Mouse (Mus musculus): ENCODE measurements around the gene Sorcs1. TPM values are rescaled to one million over a fixed set of nuclear protein-coding genes. Genes with fewer than 3 reads are reported as not detected.

Gene Sorcs1
- total and polyA plus RNA-seq, 2 experiments from 2014 or later: 0.51 to 1.1 TPM

DNA sequence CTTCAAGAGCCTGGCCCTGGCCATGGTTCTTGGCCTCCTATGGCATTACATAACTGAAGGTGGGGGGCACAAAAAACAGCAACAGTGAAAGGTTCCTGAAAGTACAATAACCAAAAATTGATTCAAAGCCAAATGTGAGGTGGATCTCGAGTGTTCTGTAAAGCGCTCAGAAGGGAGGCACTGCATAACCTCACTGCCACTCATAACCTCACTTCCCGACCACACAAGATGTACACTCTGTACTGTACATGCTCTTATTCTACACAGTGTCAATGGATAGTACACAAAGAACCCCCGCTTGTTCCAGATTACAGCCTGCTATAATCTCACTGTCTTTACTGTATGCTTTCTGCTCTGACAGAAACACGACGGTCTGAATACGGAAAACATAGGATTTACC lies 384.2 kb downstream of the Sorcs1 start:
- TF ChIP-seq EP300 (IDR thresholded peaks at IDR 0.05; ENCODE audit: low read depth) (no peak), CTCF (IDR thresholded peaks at IDR 0.05; ENCODE audit: low read depth) (no peak)

DNA sequence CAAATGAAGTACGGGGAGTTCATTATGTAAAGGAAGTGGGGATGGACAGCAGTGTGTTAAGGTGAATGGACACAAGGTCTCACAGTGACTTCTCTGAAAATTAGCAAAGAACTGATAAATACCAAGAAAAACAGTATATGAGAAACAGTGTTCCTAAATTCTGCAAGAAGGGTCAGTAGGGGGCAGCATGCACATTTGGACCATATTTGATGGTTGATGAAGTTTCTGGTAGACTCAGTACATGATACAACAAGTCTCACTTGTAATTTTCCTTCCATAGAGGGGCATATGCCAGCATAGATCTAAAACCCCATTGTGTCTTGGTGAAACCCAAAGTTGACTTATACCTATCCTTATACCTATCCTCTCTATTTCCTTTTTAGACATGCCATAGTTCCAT lies 414.0 kb downstream of the Sorcs1 start:
- no peaks in the 10 kb centered on the region for H3K36me3 ChIP-seq (replicated peaks; ENCODE audit: control insufficient read depth, insufficient read depth, low read length)
- WGBS: 69% methylated on average over 1 of the region's 1 CpGs
- no peak for DNase-seq (ENCODE audit: low spot score)

More for the DNA sequence above, 384.2 kb downstream of the Sorcs1 start:
- Histone ChIP-seq H3K9ac (replicated peaks; ENCODE audit: low read depth, low read length) (no peak overlapping the region), H3K27ac (ENCODE audit: low read depth) (no peak overlapping the region), H3K4me1 (ENCODE audit: control insufficient read depth, insufficient read depth) (no peaks in the 10 kb centered on the region), H3K4me3 (ENCODE audit: low read depth, low read length) (no peak overlapping the region), H3K27me3 (ENCODE audit: control insufficient read depth, insufficient read depth, low read length) (no peaks in the 10 kb centered on the region), H3K36me3 (replicated peaks; ENCODE audit: control insufficient read depth, insufficient read depth, low read length) (no peaks in the 10 kb centered on the region), H3K4me2 (ENCODE audit: low read depth, low read length) (no peak overlapping the region), H3K9me3 (replicated peaks; ENCODE audit: control insufficient read depth, low read length) (no peaks in the 10 kb centered on the region)
- 74% methylated on average over 7 of the region's 7 CpGs for WGBS
- DNase-seq (ENCODE audit: low spot score) (no peak), ATAC-seq (ENCODE audit: insufficient read depth, low read depth) (no peak)

DNA sequence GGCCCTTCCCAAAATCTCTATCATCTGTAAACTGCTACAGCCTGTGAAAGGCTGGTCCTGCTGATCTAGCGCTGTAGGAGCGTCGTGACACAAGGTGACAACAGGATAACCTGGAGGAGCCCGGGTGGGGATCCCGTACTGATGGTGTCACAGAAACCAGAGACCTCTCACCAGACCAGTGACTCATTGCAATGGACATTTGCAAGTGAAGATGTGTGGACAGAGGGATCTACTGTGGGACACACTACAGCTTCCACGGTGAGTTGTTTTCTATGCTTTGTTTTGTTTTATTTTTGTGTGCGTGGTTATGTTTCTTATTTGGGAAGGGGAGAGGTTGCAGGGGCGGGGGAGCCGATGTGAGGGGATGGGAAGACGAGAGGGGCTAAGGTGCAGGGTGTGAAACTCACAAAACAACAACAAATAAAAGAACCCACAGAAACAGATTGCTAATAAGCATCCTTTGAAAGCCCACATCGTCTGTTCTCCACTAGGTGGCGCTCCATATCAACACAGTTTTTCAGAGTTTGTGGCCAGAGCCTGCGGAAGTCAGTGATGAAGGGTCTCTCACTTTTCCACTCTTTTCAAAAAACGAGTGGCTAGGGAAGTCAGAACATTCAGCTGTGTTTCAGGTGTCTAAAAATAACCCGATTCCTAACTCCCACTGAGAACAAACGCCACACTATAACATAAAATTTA lies 419.6 kb downstream of the Sorcs1 start:
- Histone ChIP-seq H3K27me3 (ENCODE audit: control insufficient read depth, insufficient read depth, low read length) (no peaks in the 10 kb centered on the region), H3K4me2 (ENCODE audit: low read depth, low read length) (no peak overlapping the region), H3K4me3 (ENCODE audit: low read depth, low read length) (no peak overlapping the region), H3K9ac (replicated peaks; ENCODE audit: low read depth, low read length) (no peak overlapping the region), H3K36me3 (replicated peaks; ENCODE audit: control insufficient read depth, insufficient read depth, low read length) (no peaks in the 10 kb centered on the region), H3K27ac (ENCODE audit: low read depth) (no peak overlapping the region), H3K4me1 (ENCODE audit: control insufficient read depth, insufficient read depth) (no peaks in the 10 kb centered on the region), H3K9me3 (replicated peaks; ENCODE audit: control insufficient read depth, low read length) (no peaks in the 10 kb centered on the region)
- ATAC-seq (ENCODE audit: insufficient read depth, low read depth): no peak
- no peak for TF ChIP-seq EP300 (IDR thresholded peaks at IDR 0.05; ENCODE audit: low read depth)
- TF ChIP-seq CTCF (IDR thresholded peaks at IDR 0.05; ENCODE audit: low read depth): peak; percentile 91
- peak; percentile 30 for DNase-seq (ENCODE audit: low spot score)
- WGBS: 26% methylated on average over 16 of the region's 16 CpGs

More for the DNA sequence above, 414.0 kb downstream of the Sorcs1 start:
- TF ChIP-seq EP300 (IDR thresholded peaks at IDR 0.05; ENCODE audit: low read depth) (no peak), CTCF (IDR thresholded peaks at IDR 0.05; ENCODE audit: low read depth) (peak; percentile 45)
- Histone ChIP-seq H3K9me3 (replicated peaks; ENCODE audit: control insufficient read depth, low read length) (no peaks in the 10 kb centered on the region), H3K9ac (replicated peaks; ENCODE audit: low read depth, low read length) (no peak overlapping the region), H3K27ac (ENCODE audit: low read depth) (no peak overlapping the region), H3K27me3 (ENCODE audit: control insufficient read depth, insufficient read depth, low read length) (no peaks in the 10 kb centered on the region), H3K4me2 (ENCODE audit: low read depth, low read length) (no peak overlapping the region), H3K4me1 (ENCODE audit: control insufficient read depth, insufficient read depth) (no peaks in the 10 kb centered on the region), H3K4me3 (ENCODE audit: low read depth, low read length) (no peak overlapping the region)
- no peak for ATAC-seq (ENCODE audit: insufficient read depth, low read depth)

DNA sequence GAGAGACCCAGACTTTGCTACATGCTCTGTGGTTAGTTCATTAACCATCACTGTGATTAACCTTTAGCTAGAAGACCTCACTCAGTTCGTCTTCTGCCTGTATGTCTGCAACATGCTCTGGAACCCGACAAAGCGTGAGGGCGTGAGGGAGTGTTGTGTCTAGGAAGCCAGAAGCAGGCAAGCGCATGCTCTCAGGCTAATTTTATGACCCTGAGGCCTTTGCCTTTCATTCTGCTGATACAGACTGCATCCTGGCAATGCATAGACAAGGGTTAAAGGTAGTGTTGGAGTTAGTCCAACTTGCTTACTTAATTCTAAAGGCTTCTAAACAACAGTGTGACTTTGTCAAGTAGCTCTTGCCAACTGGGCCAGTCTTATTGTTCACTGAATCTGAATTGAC lies 458.0 kb downstream of the Sorcs1 start:
- Histone ChIP-seq H3K4me2 (ENCODE audit: low read depth, low read length) (no peak overlapping the region), H3K27ac (ENCODE audit: low read depth) (no peak overlapping the region), H3K9me3 (replicated peaks; ENCODE audit: control insufficient read depth, low read length) (no peaks in the 10 kb centered on the region), H3K36me3 (replicated peaks; ENCODE audit: control insufficient read depth, insufficient read depth, low read length) (no peaks in the 10 kb centered on the region), H3K9ac (replicated peaks; ENCODE audit: low read depth, low read length) (no peak overlapping the region), H3K4me1 (ENCODE audit: control insufficient read depth, insufficient read depth) (no peaks in the 10 kb centered on the region), H3K27me3 (ENCODE audit: control insufficient read depth, insufficient read depth, low read length) (no peaks in the 10 kb centered on the region), H3K4me3 (ENCODE audit: low read depth, low read length) (no peak overlapping the region)
- WGBS: 39% methylated on average over 5 of the region's 5 CpGs
- ATAC-seq (ENCODE audit: insufficient read depth, low read depth) (no peak), DNase-seq (ENCODE audit: low spot score) (no peak)
- TF ChIP-seq EP300 (IDR thresholded peaks at IDR 0.05; ENCODE audit: low read depth): no peak
- TF ChIP-seq CTCF (IDR thresholded peaks at IDR 0.05; ENCODE audit: low read depth): no peak

DNA sequence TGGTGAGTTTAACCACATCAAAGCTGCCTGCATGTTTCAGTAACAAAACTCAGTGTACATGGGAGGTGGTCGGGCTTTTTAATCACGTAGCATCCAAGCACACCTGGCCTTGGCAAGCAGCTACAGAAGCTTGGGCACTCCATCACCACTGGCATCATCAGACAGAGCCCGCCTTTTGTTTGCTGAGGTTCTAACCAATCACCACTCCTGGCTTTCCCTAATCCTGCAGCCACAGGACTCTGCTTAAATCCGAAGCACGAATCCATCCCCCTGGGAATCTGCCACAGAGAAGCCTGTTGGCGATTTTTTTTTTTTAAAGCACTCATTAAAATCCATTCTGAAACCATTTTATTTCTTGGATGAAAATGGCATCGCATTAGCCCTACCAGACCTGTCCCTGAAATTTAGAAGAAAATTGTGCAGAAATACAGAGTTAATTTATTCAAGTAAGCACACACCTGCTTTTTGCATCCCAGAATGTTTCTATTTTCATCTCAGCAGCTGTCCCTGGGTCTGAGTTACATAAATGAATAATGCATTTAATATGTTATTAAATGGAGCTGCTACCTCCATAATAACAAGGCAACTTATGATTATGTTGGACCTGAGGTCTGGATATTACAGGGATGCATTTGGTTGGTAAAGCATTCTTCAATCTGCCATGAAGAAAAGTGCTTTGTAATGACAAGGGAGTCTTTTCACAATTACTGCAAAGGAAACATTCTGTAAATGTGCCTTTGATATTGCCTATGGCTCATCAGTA lies 463.8 kb downstream of the Sorcs1 start:
- Histone ChIP-seq H3K9ac (replicated peaks; ENCODE audit: low read depth, low read length) (no peak overlapping the region), H3K9me3 (replicated peaks; ENCODE audit: control insufficient read depth, low read length) (no peaks in the 10 kb centered on the region), H3K27me3 (ENCODE audit: control insufficient read depth, insufficient read depth, low read length) (no peaks in the 10 kb centered on the region), H3K4me1 (ENCODE audit: control insufficient read depth, insufficient read depth) (no peaks in the 10 kb centered on the region), H3K4me3 (ENCODE audit: low read depth, low read length) (no peak overlapping the region), H3K27ac (ENCODE audit: low read depth) (no peak overlapping the region), H3K4me2 (ENCODE audit: low read depth, low read length) (no peak overlapping the region), H3K36me3 (replicated peaks; ENCODE audit: control insufficient read depth, insufficient read depth, low read length) (no peaks in the 10 kb centered on the region)
- DNase-seq (ENCODE audit: low spot score) (no peak), ATAC-seq (ENCODE audit: insufficient read depth, low read depth) (no peak)
- TF ChIP-seq CTCF (IDR thresholded peaks at IDR 0.05; ENCODE audit: low read depth) (no peak), EP300 (IDR thresholded peaks at IDR 0.05; ENCODE audit: low read depth) (no peak)
- WGBS: 37% methylated on average over 7 of the region's 7 CpGs
